Mouse (Mus musculus): ENCODE data around the gene Med11. TPM values are rescaled to one million over a fixed set of nuclear protein-coding genes. Genes with fewer than 3 reads are reported as not detected.

Gene Med11
- total and polyA plus RNA-seq, 2 experiments from 2014 or later: 21.2 to 35.6 TPM

DNA sequence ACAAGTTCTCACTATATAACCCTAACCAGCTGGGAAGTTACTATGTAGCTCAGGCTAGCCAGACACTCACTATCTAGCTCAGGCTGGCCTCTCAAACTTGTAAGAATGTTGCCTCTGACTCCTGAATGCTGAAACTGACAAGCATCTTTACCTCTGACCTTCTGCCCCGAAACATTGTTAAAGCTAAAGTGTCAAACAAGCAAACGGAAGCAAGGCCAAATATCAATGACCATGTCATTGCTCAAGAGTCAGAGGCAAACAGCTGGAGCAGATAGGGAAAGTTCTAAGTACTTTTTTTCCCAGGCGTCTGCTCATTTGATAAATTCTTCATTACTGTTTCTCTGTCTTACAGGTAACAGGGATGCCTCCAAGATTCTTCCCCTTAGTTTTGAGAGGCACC, 50.3 kb downstream of the Med11 start:
- H3K27ac ChIP-seq (ENCODE audit: low read depth, low read length): no peak overlapping the region
- no peaks in the 10 kb centered on the region for H3K9me3 ChIP-seq (ENCODE audit: low read length)
- H3K4me1 ChIP-seq (ENCODE audit: insufficient read depth): no peaks in the 10 kb centered on the region
- WGBS: 72% methylated on average over 3 of the region's 3 CpGs
- no peak overlapping the region for H3K4me2 ChIP-seq (ENCODE audit: low read depth)
- no peaks in the 10 kb centered on the region for H3K27me3 ChIP-seq (ENCODE audit: insufficient read depth, low read length)
- no peak for TF ChIP-seq CTCF (IDR thresholded peaks at IDR 0.05; ENCODE audit: low read depth)
- ATAC-seq (no peak), DNase-seq (no peak)
- no peaks in the 10 kb centered on the region for H3K36me3 ChIP-seq (ENCODE audit: insufficient read depth)
- no peak overlapping the region for H3K4me3 ChIP-seq (ENCODE audit: low read depth, low read length)
- no peak overlapping the region for H3K9ac ChIP-seq

Small RNA genes within 50 kb of the gene (microRNA-seq; reads per million reads assigned to microRNA genes)
- 0.73 to 1.5 reads per million in 2 experiments for gene Mir7115

Other genes starting within 250 kb of the Med11 start
Only the 30 nearest of the 31 such genes appear.
- gene Slc16a11, start 239.2 kb upstream of the Med11 start, total RNA-seq (2014; rRNA removed): 11.8 and 19.7 TPM in 2 replicates
- 9.6 and 13.1 TPM in 2 replicates for gene Slc16a11, start 239.2 kb upstream of the Med11 start, polyA plus RNA-seq (2015; fragmentation: Nextera tagmentation; extraction: Ambion mirVana)
- 9.8 and 10.9 TPM in 2 replicates for gene Slc16a13, start 230.9 kb upstream of the Med11 start, total RNA-seq (2014; rRNA removed)
- 8.2 and 9.6 TPM in 2 replicates for gene Slc16a13, start 230.9 kb upstream of the Med11 start, polyA plus RNA-seq (2015; fragmentation: Nextera tagmentation; extraction: Ambion mirVana)
- 4.2 TPM in 2 replicates for gene Bcl6b, start 222.1 kb upstream of the Med11 start, total RNA-seq (2014; rRNA removed)
- gene Bcl6b, start 222.1 kb upstream of the Med11 start, polyA plus RNA-seq (2015; fragmentation: Nextera tagmentation; extraction: Ambion mirVana): 3.8 and 5.3 TPM in 2 replicates
- gene 0610010K14Rik, start 214.0 kb upstream of the Med11 start, total RNA-seq (2014; rRNA removed): 48.7 and 54.1 TPM in 2 replicates
- gene 0610010K14Rik, start 214.0 kb upstream of the Med11 start, polyA plus RNA-seq (2015; fragmentation: Nextera tagmentation; extraction: Ambion mirVana): 161 and 207 TPM in 2 replicates
- 4.9 and 7.4 TPM in 2 replicates for gene Gm21988, start 212.1 kb upstream of the Med11 start, total RNA-seq (2014; rRNA removed)
- gene Gm21988, start 212.1 kb upstream of the Med11 start, polyA plus RNA-seq (2015; fragmentation: Nextera tagmentation; extraction: Ambion mirVana): 16.6 and 19.4 TPM in 2 replicates
- gene Rnasek, start 212.1 kb upstream of the Med11 start, total RNA-seq (2014; rRNA removed): 24.6 and 48.0 TPM in 2 replicates
- gene Rnasek, start 212.1 kb upstream of the Med11 start, polyA plus RNA-seq (2015; fragmentation: Nextera tagmentation; extraction: Ambion mirVana): 520 and 544 TPM in 2 replicates
- 0.10 and 0.31 TPM in 2 replicates for gene Alox12, start 196.6 kb upstream of the Med11 start, total RNA-seq (2014; rRNA removed)
- 0.46 and 0.59 TPM in 2 replicates for gene Alox12, start 196.6 kb upstream of the Med11 start, polyA plus RNA-seq (2015; fragmentation: Nextera tagmentation; extraction: Ambion mirVana)
- gene Alox12e, start 129.3 kb upstream of the Med11 start, total RNA-seq (2014; rRNA removed): 0.10 TPM in 1 of 2 replicates, not detected in the other
- 0.08 TPM in 2 replicates for gene Alox12e, start 129.3 kb upstream of the Med11 start, polyA plus RNA-seq (2015; fragmentation: Nextera tagmentation; extraction: Ambion mirVana)
- gene Alox15, start 99.9 kb upstream of the Med11 start, total RNA-seq (2014; rRNA removed): not detected in 2 replicates
- 0.09 TPM in 1 of 2 replicates, not detected in the other for gene Alox15, start 99.9 kb upstream of the Med11 start, polyA plus RNA-seq (2015; fragmentation: Nextera tagmentation; extraction: Ambion mirVana)
- 24.5 and 30.7 TPM in 2 replicates for gene Pelp1, start 41.9 kb upstream of the Med11 start, total RNA-seq (2014; rRNA removed)
- 21.0 and 31.3 TPM in 2 replicates for gene Pelp1, start 41.9 kb upstream of the Med11 start, polyA plus RNA-seq (2015; fragmentation: Nextera tagmentation; extraction: Ambion mirVana)
- 71.9 and 74.4 TPM in 2 replicates for gene Arrb2, start 19.3 kb upstream of the Med11 start, total RNA-seq (2014; rRNA removed)
- gene Arrb2, start 19.3 kb upstream of the Med11 start, polyA plus RNA-seq (2015; fragmentation: Nextera tagmentation; extraction: Ambion mirVana): 39.6 and 44.9 TPM in 2 replicates
- 0.54 and 1.1 TPM in 2 replicates for gene Zmynd15, start 7.5 kb downstream of the Med11 start, total RNA-seq (2014; rRNA removed)
- 0.24 and 0.84 TPM in 2 replicates for gene Zmynd15, start 7.5 kb downstream of the Med11 start, polyA plus RNA-seq (2015; fragmentation: Nextera tagmentation; extraction: Ambion mirVana)
- 2.2 and 2.3 TPM in 2 replicates for gene Cxcl16, start 8.1 kb downstream of the Med11 start, total RNA-seq (2014; rRNA removed)
- 2.0 and 2.4 TPM in 2 replicates for gene Cxcl16, start 8.1 kb downstream of the Med11 start, polyA plus RNA-seq (2015; fragmentation: Nextera tagmentation; extraction: Ambion mirVana)
- 2.8 and 6.3 TPM in 2 replicates for gene Tm4sf5, start 53.3 kb downstream of the Med11 start, total RNA-seq (2014; rRNA removed)
- gene Tm4sf5, start 53.3 kb downstream of the Med11 start, polyA plus RNA-seq (2015; fragmentation: Nextera tagmentation; extraction: Ambion mirVana): 7.5 and 11.6 TPM in 2 replicates
- not detected in 2 replicates for gene Vmo1, start 62.7 kb downstream of the Med11 start, total RNA-seq (2014; rRNA removed)
- gene Vmo1, start 62.7 kb downstream of the Med11 start, polyA plus RNA-seq (2015; fragmentation: Nextera tagmentation; extraction: Ambion mirVana): 0.24 TPM in 1 of 2 replicates, not detected in the other
- gene Gltpd2, start 67.3 kb downstream of the Med11 start, total RNA-seq (2014; rRNA removed): not detected in 2 replicates
- gene Gltpd2, start 67.3 kb downstream of the Med11 start, polyA plus RNA-seq (2015; fragmentation: Nextera tagmentation; extraction: Ambion mirVana): 0.18 and 0.25 TPM in 2 replicates
- 428 and 451 TPM in 2 replicates for gene Psmb6, start 73.4 kb downstream of the Med11 start, total RNA-seq (2014; rRNA removed)
- gene Psmb6, start 73.4 kb downstream of the Med11 start, polyA plus RNA-seq (2015; fragmentation: Nextera tagmentation; extraction: Ambion mirVana): 820 and 1,026 TPM in 2 replicates
- gene Gm40193, start 81.0 kb downstream of the Med11 start, total RNA-seq (2014; rRNA removed): not detected in 2 replicates
- gene Gm40193, start 81.0 kb downstream of the Med11 start, polyA plus RNA-seq (2015; fragmentation: Nextera tagmentation; extraction: Ambion mirVana): not detected in 2 replicates
- 33.7 and 40.5 TPM in 2 replicates for gene Pld2, start 88.1 kb downstream of the Med11 start, total RNA-seq (2014; rRNA removed)
- gene Pld2, start 88.1 kb downstream of the Med11 start, polyA plus RNA-seq (2015; fragmentation: Nextera tagmentation; extraction: Ambion mirVana): 8.4 and 11.6 TPM in 2 replicates
- gene Mink1, start 111.0 kb downstream of the Med11 start, total RNA-seq (2014; rRNA removed): 63.5 and 81.2 TPM in 2 replicates
- gene Mink1, start 111.0 kb downstream of the Med11 start, polyA plus RNA-seq (2015; fragmentation: Nextera tagmentation; extraction: Ambion mirVana): 9.5 and 15.0 TPM in 2 replicates
- gene 4930544D05Rik, start 163.9 kb downstream of the Med11 start, total RNA-seq (2014; rRNA removed): 0.31 and 0.48 TPM in 2 replicates
- not detected in 2 replicates for gene 4930544D05Rik, start 163.9 kb downstream of the Med11 start, polyA plus RNA-seq (2015; fragmentation: Nextera tagmentation; extraction: Ambion mirVana)
- 0.92 TPM in 1 of 2 replicates, not detected in the other for gene Chrne, start 167.3 kb downstream of the Med11 start, total RNA-seq (2014; rRNA removed)
- 0.58 and 1.0 TPM in 2 replicates for gene Chrne, start 167.3 kb downstream of the Med11 start, polyA plus RNA-seq (2015; fragmentation: Nextera tagmentation; extraction: Ambion mirVana)
- 0.10 TPM in 1 of 2 replicates, not detected in the other for gene Gp1ba, start 187.2 kb downstream of the Med11 start, total RNA-seq (2014; rRNA removed)
- gene Gp1ba, start 187.2 kb downstream of the Med11 start, polyA plus RNA-seq (2015; fragmentation: Nextera tagmentation; extraction: Ambion mirVana): 0.08 and 0.18 TPM in 2 replicates
- 63.2 and 76.4 TPM in 2 replicates for gene Rnf167, start 195.3 kb downstream of the Med11 start, total RNA-seq (2014; rRNA removed)
- gene Rnf167, start 195.3 kb downstream of the Med11 start, polyA plus RNA-seq (2015; fragmentation: Nextera tagmentation; extraction: Ambion mirVana): 102 and 109 TPM in 2 replicates
- gene Slc25a11, start 195.6 kb downstream of the Med11 start, total RNA-seq (2014; rRNA removed): 133 and 134 TPM in 2 replicates
- gene Slc25a11, start 195.6 kb downstream of the Med11 start, polyA plus RNA-seq (2015; fragmentation: Nextera tagmentation; extraction: Ambion mirVana): 151 and 160 TPM in 2 replicates
- gene Pfn1, start 202.7 kb downstream of the Med11 start, total RNA-seq (2014; rRNA removed): 386 and 408 TPM in 2 replicates
- 687 and 843 TPM in 2 replicates for gene Pfn1, start 202.7 kb downstream of the Med11 start, polyA plus RNA-seq (2015; fragmentation: Nextera tagmentation; extraction: Ambion mirVana)
- 7.4 and 14.6 TPM in 2 replicates for gene Eno3, start 205.3 kb downstream of the Med11 start, total RNA-seq (2014; rRNA removed)
- gene Eno3, start 205.3 kb downstream of the Med11 start, polyA plus RNA-seq (2015; fragmentation: Nextera tagmentation; extraction: Ambion mirVana): 4.3 and 5.5 TPM in 2 replicates
- gene Spag7, start 217.5 kb downstream of the Med11 start, total RNA-seq (2014; rRNA removed): 49.2 and 57.1 TPM in 2 replicates
- 56.6 and 116 TPM in 2 replicates for gene Spag7, start 217.5 kb downstream of the Med11 start, polyA plus RNA-seq (2015; fragmentation: Nextera tagmentation; extraction: Ambion mirVana)
- gene Camta2, start 236.2 kb downstream of the Med11 start, total RNA-seq (2014; rRNA removed): 12.8 and 17.3 TPM in 2 replicates
- 11.1 and 17.7 TPM in 2 replicates for gene Camta2, start 236.2 kb downstream of the Med11 start, polyA plus RNA-seq (2015; fragmentation: Nextera tagmentation; extraction: Ambion mirVana)
- 0.62 and 0.69 TPM in 2 replicates for gene Inca1, start 248.2 kb downstream of the Med11 start, total RNA-seq (2014; rRNA removed)
- gene Inca1, start 248.2 kb downstream of the Med11 start, polyA plus RNA-seq (2015; fragmentation: Nextera tagmentation; extraction: Ambion mirVana): 1.5 and 2.1 TPM in 2 replicates

Data from forebrain, postnatal 0 days (tissue).